Mouse (Mus musculus) lung, postnatal 10 days (tissue): ENCODE measurements around the gene Akr1c18.
A peak's percentile ranks its signal among the peaks of the same experiment; 100 is the strongest.
"Not testable (repeated sequence)": the region's sequence is repeated elsewhere in the genome, so short reads cannot be mapped to it uniquely, and the experiment has no call there.

Source experiments
- DNase-seq: peaks from one replicate; pipeline ENCODE4 v3.0.0; 2021

Gene Akr1c18

DNA sequence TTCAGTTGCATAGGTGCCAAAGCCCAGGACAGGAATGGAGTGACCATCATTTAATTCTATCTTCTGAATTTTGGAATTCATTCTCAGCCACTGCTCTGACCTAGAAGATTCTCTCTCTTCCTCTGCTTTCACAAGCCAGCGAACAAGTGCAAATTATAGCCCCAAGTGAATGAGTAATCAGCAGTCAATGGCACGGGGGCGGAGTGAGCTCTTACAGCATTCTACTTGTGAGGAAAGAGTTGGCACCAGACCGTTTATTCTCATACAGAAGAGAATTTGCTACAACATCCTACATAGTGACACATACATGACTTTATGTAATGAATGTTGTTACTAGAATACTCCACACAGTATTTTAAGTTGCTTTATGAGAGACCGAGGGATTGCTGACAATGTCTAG is at the start of gene Akr1c18:
TSS of gene Akr1c18 (minus strand) at position 137 of the 400 bp plus-strand sequence.
- DNase-seq, result no peak

GRCm38 (mm10) chr13:4192511-4192910 is 42.1 kb upstream of the Akr1c18 start:
- DNase-seq, result no peak

GRCm38 (mm10) chr13:4190904-4191303 is 40.5 kb upstream of the Akr1c18 start, which contains the start of gene Akr1c13:
Gene Akr1c13, plus strand, starts transcription at chr13:4191150.
- peak; percentile 75 for DNase-seq

DNA sequence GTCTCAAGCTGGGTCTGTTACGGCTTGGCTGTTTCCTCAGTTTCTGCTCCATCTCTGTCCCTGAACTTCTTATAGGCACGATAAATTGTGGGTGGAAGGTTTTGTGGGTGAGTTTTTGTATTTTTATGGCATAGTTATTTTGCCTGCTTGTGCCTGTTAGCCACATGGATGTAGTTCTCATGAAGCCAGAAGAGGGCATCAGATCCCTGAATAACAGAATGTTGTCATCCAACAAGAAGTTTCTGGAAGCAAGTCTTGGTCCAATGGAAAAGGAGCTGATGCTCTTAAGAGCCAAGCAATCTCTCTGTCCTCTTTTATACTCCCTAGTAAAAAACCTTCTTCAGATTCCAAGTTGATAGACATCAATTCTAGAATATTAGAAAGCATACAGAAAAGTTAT is 37.7 kb upstream of the Akr1c18 start:
- peak; percentile 50 for DNase-seq

DNA sequence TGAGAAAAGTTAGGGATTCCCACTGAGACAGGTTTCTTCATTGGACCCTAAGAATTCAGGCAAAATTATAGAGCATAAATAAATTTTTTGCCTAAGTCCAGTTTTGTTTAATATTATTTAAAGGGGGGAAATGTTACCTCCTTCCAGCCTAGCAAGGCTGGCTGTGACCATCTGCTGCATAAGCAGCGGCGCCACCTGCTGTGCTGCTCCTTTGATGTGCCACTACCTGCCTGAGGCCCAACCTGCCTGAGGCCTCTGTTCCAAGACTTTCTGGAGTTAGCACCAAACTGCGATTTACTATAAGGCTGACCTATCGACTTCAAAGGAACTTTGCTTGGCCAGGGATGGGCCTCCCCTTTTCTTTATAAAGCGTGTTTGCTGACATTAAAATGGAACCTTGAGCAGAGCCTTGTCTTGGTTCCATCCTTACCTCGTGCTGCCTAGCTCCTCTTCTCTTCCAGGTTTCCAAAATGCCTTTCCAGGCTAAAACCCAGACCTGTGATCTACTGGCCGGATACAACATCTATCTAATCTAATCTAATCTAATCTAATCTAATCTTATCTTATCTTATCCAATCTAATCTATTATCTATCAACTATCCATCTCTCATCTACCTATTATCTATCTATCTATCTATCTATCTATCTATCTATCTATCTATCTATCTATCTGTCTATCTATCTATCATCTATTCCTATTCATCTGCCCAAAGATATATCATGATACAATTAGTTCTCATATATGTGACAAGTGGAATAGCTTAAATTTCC is 36.4 kb upstream of the Akr1c18 start:
- not testable (repeated sequence) for DNase-seq

DNA sequence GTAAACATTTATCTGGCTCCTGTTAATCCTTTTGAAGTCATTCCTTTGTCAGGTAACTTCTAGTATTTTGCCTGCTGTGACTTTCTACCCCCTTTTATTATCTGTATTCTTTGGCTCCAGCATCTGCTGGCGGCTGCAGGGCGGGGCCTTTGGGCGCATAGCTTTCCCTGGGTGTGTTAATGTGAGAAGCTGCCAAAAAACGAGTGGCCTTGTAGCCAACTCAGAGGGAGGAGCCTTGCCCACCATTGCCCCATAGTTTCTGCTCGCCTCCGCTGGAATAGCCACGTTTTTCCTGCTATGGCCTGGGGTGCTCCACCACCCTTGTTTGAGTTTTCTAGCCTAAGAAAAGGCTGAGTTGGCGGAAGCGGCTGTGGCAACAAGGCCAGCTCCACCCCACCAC is 32.7 kb upstream of the Akr1c18 start:
- DNase-seq, result peak; percentile 3

- DNase-seq, result not testable (repeated sequence)
Measured at GRCm38 (mm10) chr13:4181321-4181720, 30.9 kb upstream of the Akr1c18 start.

- no peak for DNase-seq
Measured at GRCm38 (mm10) chr13:4172978-4173377, 22.5 kb upstream of the Akr1c18 start.

GRCm38 (mm10) chr13:4168006-4168405 is 17.6 kb upstream of the Akr1c18 start:
- no peak for DNase-seq

DNA sequence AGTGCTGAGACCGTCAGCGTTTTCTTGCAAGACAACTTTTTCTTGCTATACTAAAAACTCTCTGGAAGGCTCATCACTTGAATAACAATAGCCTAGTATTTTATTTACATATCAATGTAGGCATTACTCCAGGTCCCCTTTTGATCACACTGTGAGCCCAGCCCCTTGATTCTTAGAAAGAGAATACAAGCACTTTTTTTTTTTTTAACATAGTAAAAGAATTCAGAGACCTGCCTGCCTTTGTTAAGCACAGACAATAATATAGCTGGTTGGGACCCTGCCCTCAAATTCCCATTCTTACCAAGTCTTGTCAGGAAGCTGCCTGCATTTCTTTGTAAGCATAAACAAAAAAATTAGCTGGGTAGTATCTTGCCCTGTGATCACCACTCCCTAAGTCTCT is 4.8 kb upstream of the Akr1c18 start:
- DNase-seq, result no peak

DNA sequence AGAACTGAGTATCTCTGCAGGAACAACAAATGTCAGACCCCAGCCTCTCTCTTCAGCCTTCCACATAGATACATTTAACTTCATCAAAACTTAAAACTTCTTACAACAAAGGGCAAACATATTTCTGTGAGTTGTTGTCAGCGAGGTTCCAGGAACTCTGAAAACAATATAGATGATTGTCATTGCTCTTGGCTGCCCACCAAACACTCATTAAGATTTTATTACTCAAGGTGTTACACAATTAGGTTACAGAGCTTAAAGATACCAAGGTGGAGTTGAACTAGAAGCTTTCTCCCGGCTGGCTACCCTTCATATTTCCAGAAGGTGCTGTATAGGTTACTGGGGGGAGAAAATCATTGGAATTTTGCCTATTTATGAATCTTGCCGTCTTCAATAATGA is 3.1 kb upstream of the Akr1c18 start:
- no peak for DNase-seq

DNA sequence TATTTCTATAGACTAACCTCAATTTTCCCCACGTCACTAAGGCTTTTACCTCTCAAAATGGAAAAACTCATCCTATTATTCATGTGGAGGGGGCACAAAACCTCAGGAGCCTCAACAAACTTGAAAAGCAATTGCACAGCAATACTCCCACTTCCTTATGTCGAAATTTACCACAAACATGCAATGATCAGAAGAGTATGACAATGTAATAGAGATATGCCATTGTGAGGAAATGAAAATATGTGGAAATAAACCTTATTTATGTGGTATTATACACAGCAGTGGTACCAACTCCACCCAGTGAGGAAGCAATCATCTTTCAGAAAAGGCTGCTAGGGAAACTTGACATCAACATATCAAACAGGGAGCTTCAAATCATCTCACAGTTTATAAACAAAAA is 2.5 kb upstream of the Akr1c18 start:
- no peak for DNase-seq

GRCm38 (mm10) chr13:4144261-4144660 is 6.2 kb downstream of the Akr1c18 start:
- DNase-seq, result no peak

- DNase-seq, result peak; percentile 13
Measured at GRCm38 (mm10) chr13:4133070-4133469, 17.4 kb downstream of the Akr1c18 start.

GRCm38 (mm10) chr13:4131721-4132120 is 18.7 kb downstream of the Akr1c18 start:
- DNase-seq, result no peak

DNA sequence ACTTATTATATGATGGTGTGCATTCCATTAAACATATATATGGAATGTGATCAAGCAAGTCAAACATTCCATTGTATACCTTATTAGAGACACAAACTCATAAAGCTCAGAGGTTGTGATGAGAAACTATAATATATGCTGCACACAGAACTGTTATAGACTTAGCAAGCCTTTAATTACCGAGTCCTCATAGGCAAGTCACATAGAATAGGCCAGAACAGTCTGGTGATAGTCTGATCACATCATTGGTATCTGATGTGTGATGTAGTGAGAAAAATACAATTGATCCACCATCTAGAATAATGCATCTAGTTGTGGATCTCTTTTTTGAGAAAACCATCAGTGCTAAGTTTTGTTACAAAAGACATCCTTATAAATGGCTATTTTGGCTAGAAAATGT is 19.1 kb downstream of the Akr1c18 start:
- no peak for DNase-seq

- peak; percentile 51 for DNase-seq
Measured at GRCm38 (mm10) chr13:4129100-4129499, 21.4 kb downstream of the Akr1c18 start.

- not testable (repeated sequence) for DNase-seq
Measured at GRCm38 (mm10) chr13:4125846-4126245, 24.6 kb downstream of the Akr1c18 start.

GRCm38 (mm10) chr13:4124471-4124870 is 26.0 kb downstream of the Akr1c18 start:
- not testable (repeated sequence) for DNase-seq

- peak; percentile 4 for DNase-seq
Measured at GRCm38 (mm10) chr13:4123146-4123545, 27.3 kb downstream of the Akr1c18 start.

DNA sequence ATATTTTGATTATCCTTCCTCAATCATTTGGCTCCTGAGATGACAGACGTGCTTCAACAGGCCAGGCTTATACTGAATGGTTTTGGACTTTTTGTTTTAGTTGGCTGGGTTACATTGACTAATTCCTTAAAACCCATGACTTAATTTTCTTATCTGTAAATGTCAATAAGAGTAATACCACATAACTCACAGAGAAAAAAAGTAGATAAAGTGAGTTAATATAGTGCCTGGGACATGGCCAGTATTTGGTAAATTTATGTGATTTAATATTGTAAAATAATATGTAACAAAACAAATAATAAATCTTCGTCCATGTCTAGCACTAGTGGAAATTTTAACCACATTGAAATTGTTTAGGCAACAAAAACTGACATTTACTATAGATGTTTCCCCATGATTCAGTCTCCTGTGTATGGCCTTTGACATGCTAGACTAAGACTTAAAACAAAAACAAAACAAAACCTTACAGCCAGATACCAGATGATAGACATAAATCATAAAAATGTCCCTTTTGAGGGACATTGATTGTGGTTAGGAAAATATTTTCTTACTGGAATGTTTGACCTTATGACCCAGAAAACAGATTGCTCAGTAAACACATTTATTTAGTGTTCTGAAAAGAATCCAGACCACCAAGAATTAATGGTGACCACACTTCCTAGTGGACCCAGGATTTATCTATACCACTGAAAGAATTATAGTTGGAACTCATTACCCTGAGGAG is 31.1 kb downstream of the Akr1c18 start:
- no peak for DNase-seq

GRCm38 (mm10) chr13:4110281-4111188 is 39.9 kb downstream of the Akr1c18 start:
- peak; percentile 64 for DNase-seq

GRCm38 (mm10) chr13:4102721-4103120 is 47.7 kb downstream of the Akr1c18 start:
- no peak for DNase-seq
